Mouse (Mus musculus) retina, postnatal 1 day (tissue): ENCODE data around the gene Dock11.

Experiments
- DNase-seq: peaks from one replicate; pipeline ENCODE4 v3.0.0-alpha.2; 2012

Dock11 gene

DNA sequence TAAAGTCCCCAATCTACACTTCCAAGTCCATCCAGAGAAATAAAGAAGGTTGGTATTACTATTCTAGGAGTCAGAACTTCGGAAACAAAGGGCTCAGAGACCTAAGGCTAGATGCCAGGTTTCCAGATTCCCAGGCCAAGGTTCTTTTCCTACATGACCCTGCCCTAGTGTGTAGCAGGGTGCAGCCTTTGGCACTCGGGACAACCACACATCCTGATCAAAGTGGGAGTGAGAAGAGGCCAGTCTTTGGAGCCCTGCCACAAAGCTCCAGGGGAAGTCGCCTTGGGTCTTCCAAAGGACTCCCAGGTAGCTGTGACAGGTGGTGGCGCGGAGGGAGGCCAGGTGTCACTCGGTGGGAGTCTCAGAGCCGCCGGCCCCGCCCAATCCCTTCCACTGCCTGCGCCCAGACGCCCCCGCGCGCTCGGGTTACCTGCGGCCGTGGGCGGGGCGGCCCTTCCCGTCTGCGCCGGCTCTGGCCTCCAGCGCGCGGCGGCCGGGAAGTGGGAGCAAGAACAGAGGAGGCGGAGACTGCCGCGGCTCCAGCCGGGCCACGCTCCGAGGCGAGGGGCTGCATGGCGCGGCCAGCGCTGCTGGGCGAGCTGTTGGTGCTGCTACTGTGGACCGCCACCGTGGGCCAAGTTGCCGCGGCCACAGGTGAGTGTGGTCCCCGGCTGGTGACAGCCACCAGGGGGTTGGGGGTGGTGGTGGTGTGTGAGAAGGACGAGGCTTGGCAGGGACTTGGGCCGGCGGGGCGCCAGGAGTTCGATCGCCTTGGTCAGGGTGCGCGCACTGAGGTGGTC lies 223.2 kb downstream of the Dock11 start, which contains the start of gene Il13ra1:
Gene Il13ra1, plus strand, starts transcription at position 489 of the 800 bp plus-strand sequence.
- DNase-seq = peak; percentile 39

DNA sequence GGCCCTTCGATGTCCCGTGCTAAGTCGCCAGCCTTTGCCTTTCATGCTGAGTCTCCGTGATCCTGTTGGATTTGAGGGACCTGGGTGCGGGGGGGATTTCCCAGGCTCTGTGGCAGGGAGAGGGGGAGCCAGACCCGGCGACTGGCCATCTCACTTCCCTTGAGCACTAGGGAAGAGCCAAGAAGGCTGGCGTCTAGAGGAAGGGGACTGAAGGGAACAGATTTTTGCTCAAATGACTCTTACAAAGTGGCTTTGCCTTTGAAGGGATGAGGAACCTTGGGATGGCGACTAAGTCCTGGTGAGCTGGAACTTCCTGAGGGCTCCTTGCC lies 223.8 kb downstream of the Dock11 start:
- DNase-seq = no peak

DNA sequence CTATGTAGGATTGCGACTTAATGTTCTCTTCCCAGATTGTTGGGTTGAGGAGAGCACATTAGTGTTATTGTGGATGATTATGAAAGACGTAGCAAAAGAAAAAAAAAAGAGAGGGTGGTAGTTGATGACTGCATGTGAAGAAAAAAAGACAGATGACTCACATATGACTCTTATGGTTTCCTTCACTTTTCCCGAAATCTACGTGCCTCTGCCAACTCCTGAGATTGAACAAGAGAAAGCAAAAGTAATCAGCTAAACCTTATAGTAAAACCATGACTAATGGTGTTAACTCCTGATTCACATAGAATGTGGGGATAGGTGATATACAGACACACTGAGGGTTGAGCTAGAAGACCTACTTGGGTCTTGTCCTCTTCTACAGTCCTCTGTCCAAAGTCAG lies 226.5 kb downstream of the Dock11 start:
- no peak for DNase-seq
